Mouse (Mus musculus) splenic B cell, adult 2 months (primary cell): ENCODE data around the gene Cers6.

Experiments used
- DNase-seq: peaks from one replicate; pipeline ENCODE4 v3.0.0-alpha.2; 2011; ENCODE audit warnings: low read depth, low spot score
- H3K27me3 ChIP-seq: 2 replicates; pipeline ENCODE4 v1.6.1; 2012; ENCODE audit warnings: mild to moderate bottlenecking, low read length, moderate library complexity, mixed read lengths; ENCODE audit not compliant: control insufficient read depth, poor library complexity, insufficient read depth, severe bottlenecking
- H3K36me3 ChIP-seq: 2 replicates; pipeline ENCODE4 v1.6.1; 2012; ENCODE audit warnings: mild to moderate bottlenecking, low read length, moderate library complexity, mixed read lengths; ENCODE audit not compliant: control insufficient read depth, poor library complexity, insufficient read depth, severe bottlenecking

Gene Cers6

GRCm38 (mm10) chr2:68953688-68954087, 92.4 kb downstream of the Cers6 start:
- Histone ChIP-seq H3K27me3 (no peaks in the 10 kb centered on the region), H3K36me3 (no peaks in the 10 kb centered on the region)
- peak; percentile 41 for DNase-seq

GRCm38 (mm10) chr2:68955496-68955895, 94.3 kb downstream of the Cers6 start:
- H3K27me3 ChIP-seq = no peaks in the 10 kb centered on the region
- no peak for DNase-seq
- no peaks in the 10 kb centered on the region for H3K36me3 ChIP-seq

GRCm38 (mm10) chr2:68956146-68956545, 94.9 kb downstream of the Cers6 start:
- no peak for DNase-seq
- no peaks in the 10 kb centered on the region for H3K36me3 ChIP-seq
- H3K27me3 ChIP-seq = no peaks in the 10 kb centered on the region

- Histone ChIP-seq H3K27me3 (no peaks in the 10 kb centered on the region), H3K36me3 (no peaks in the 10 kb centered on the region)
- DNase-seq = no peak
These were observed 96.6 kb downstream of the Cers6 start for GRCm38 (mm10) chr2:68957831-68958230.

- no peak for DNase-seq
- Histone ChIP-seq H3K27me3 (no peaks in the 10 kb centered on the region), H3K36me3 (no peaks in the 10 kb centered on the region)
These were observed 98.3 kb downstream of the Cers6 start for GRCm38 (mm10) chr2:68959573-68959972.

GRCm38 (mm10) chr2:68960060-68960459, 98.8 kb downstream of the Cers6 start:
- Histone ChIP-seq H3K27me3 (no peaks in the 10 kb centered on the region), H3K36me3 (no peaks in the 10 kb centered on the region)
- DNase-seq = no peak

- H3K36me3 ChIP-seq = no peaks in the 10 kb centered on the region
- DNase-seq = no peak
- no peaks in the 10 kb centered on the region for H3K27me3 ChIP-seq
These were observed 99.4 kb downstream of the Cers6 start for GRCm38 (mm10) chr2:68960620-68961019.

- Histone ChIP-seq H3K36me3 (no peaks in the 10 kb centered on the region), H3K27me3 (no peaks in the 10 kb centered on the region)
- no peak for DNase-seq
These were observed 105.1 kb downstream of the Cers6 start for GRCm38 (mm10) chr2:68966360-68966759.

- Histone ChIP-seq H3K27me3 (no peaks in the 10 kb centered on the region), H3K36me3 (no peaks in the 10 kb centered on the region)
- no peak for DNase-seq
These were observed 106.8 kb downstream of the Cers6 start for GRCm38 (mm10) chr2:68968028-68968427.

- H3K36me3 ChIP-seq = no peaks in the 10 kb centered on the region
- no peak for DNase-seq
- no peaks in the 10 kb centered on the region for H3K27me3 ChIP-seq
These were observed 110.6 kb downstream of the Cers6 start for GRCm38 (mm10) chr2:68971840-68972239.

GRCm38 (mm10) chr2:68973753-68974152, 112.5 kb downstream of the Cers6 start:
- Histone ChIP-seq H3K27me3 (no peaks in the 10 kb centered on the region), H3K36me3 (no peaks in the 10 kb centered on the region)
- no peak for DNase-seq

GRCm38 (mm10) chr2:68975286-68975685, 114.0 kb downstream of the Cers6 start:
- no peaks in the 10 kb centered on the region for H3K27me3 ChIP-seq
- no peaks in the 10 kb centered on the region for H3K36me3 ChIP-seq
- DNase-seq = no peak

- no peak for DNase-seq
- Histone ChIP-seq H3K27me3 (no peaks in the 10 kb centered on the region), H3K36me3 (no peaks in the 10 kb centered on the region)
These were observed 114.5 kb downstream of the Cers6 start for GRCm38 (mm10) chr2:68975780-68976179.

GRCm38 (mm10) chr2:68978244-68978643, 117.0 kb downstream of the Cers6 start:
- DNase-seq = no peak

GRCm38 (mm10) chr2:68978660-68979604, 117.7 kb downstream of the Cers6 start:
- Histone ChIP-seq H3K27me3 (no peaks in the 10 kb centered on the region), H3K36me3 (no peaks in the 10 kb centered on the region)
- DNase-seq = peak; percentile 2

More at GRCm38 (mm10) chr2:68978244-68978643, 117.0 kb downstream of the Cers6 start:
- Histone ChIP-seq H3K36me3 (no peaks in the 10 kb centered on the region), H3K27me3 (no peaks in the 10 kb centered on the region)
